ENCODE assay signal across 26 mouse cellular contexts in the genomic region with DNA sequence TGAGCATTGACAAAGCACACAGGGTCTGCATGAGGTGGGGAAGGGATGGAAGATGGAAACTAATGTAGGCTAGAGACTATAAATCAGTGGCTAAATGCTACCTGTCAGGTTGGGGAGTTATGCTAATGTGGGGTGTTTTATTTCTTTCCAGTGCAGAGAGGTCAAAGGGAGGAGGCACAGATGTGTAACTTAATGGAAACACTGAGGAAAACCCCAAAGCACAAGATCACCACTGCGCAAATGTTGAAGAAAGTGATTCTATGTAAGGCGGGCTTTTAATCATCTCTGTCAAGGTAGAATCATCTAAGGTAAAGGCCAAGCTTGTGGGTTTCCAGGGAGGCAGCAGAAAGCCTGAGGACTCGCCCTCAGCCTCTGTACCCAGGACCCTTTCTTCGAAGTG.
DNase-seq lines count a peak whose midpoint lies in the region; ATAC-seq and TF ChIP-seq lines count a peak whose summit lies in the region.
"Had no signal": no experiment of that assay in that cellular context is flagged by ENCODE, and none has a peak within 500 bp of the region (broad histone marks: within the 10 kb centered on the region; RNA-seq: fewer than 3 reads in every experiment).

No protein-coding gene starts in this region.

- no peak for DNase-seq in kidney, postnatal 14 days
- DNase-seq in CD4-positive helper T cell, adult 2 months (ENCODE audit: low read depth, low spot score): peak; percentile 82
- peak; percentile 31 for DNase-seq in CH12.LX (ENCODE audit: extremely low read depth)
- DNase-seq in mesoderm, embryonic 11.5 days (ENCODE audit: low read depth, low spot score): peak; percentile 49
- no peak for DNase-seq in left cerebral cortex, adult 18-20 months (ENCODE audit: low spot score in 2 of 2)
- DNase-seq: adrenal gland, postnatal 14 days; cerebellum, adult 11-12 months; cerebellum, adult 9-11 months; gastrocnemius, postnatal 14 days; heart, postnatal 36 days; kidney, adult 18-20 months; kidney, postnatal 25 days; thymus, adult 2 months; thymus, postnatal 36 days had no signal

- TF ChIP-seq POLR2A in CH12.LX (IDR thresholded peaks at IDR 0.05; ENCODE audit: low read depth, low read length): no peak

- TF ChIP-seq CTCF in CH12.LX (conservative IDR thresholded peaks at IDR 0.05 in 1 of 2, IDR thresholded peaks at IDR 0.05 in 1 of 2; ENCODE audit: low read depth in 2 of 2, low read length in 2 of 2): no peak

- no peaks in the 10 kb centered on the region for H3K27me3 ChIP-seq in kidney, embryonic 14.5 days (ENCODE audit: control insufficient read depth, insufficient read depth, low read length)
- H3K27me3 ChIP-seq in CH12.LX (replicated peaks): no peaks in the 10 kb centered on the region
- no peaks in the 10 kb centered on the region for H3K27me3 ChIP-seq in intestine, embryonic 15.5 days (replicated peaks)
- H3K27me3 ChIP-seq: forebrain, embryonic 13.5 days; hindbrain, embryonic 12.5 days; limb, embryonic 12.5 days; lung, embryonic 15.5 days; midbrain, embryonic 12.5 days had no signal

- in situ Hi-C loops in CH12.LX (cut with MboI; ENCODE audit: low pct_ligation_motif_present, low pct_unique_long_range_greater_than_20kb, low sequenced_read_pairs): no loop called here

- no peak overlapping the region for H3K27ac ChIP-seq in kidney, embryonic 14.5 days (ENCODE audit: low read depth, low read length)
- H3K27ac ChIP-seq in CH12.LX (ENCODE audit: insufficient read depth, low read depth): no peak overlapping the region
- no peak overlapping the region for H3K27ac ChIP-seq in intestine, embryonic 15.5 days
- H3K27ac ChIP-seq: forebrain, embryonic 13.5 days; hindbrain, embryonic 12.5 days; hindbrain, postnatal 0 days; left cerebral cortex, adult 2 months; limb, embryonic 12.5 days; lung, embryonic 15.5 days; midbrain, embryonic 12.5 days had no signal

- 0 out of 2 replicates have a peak, but pooled peaks cover 3% of the 10 kb centered on the region for H3K4me1 ChIP-seq in kidney, embryonic 14.5 days (ENCODE audit: control insufficient read depth, insufficient read depth, low read length)
- peaks cover 5 to 22% of the 10 kb centered on the region in 2 experiments; a peak in 3 of 4 replicates for H3K4me1 ChIP-seq in CH12.LX (ENCODE audit: control insufficient read depth in 1 of 2, insufficient read depth in 2 of 2)
- H3K4me1 ChIP-seq in intestine, embryonic 15.5 days (replicated peaks): no peaks in the 10 kb centered on the region
- H3K4me1 ChIP-seq: hindbrain, embryonic 12.5 days; midbrain, embryonic 12.5 days had no signal

- TF ChIP-seq EP300 in CH12.LX (IDR thresholded peaks at IDR 0.05; ENCODE audit: low read length): no peak; the same call in 1 of the 2 replicates

- H3K36me3 ChIP-seq in kidney, embryonic 14.5 days (ENCODE audit: control insufficient read depth, insufficient read depth, low read length): no peaks in the 10 kb centered on the region
- H3K36me3 ChIP-seq in CH12.LX (replicated peaks in 1 of 2; ENCODE audit: control insufficient read depth in 1 of 2, insufficient read depth in 1 of 2, low read length in 1 of 2): no peaks in the 10 kb centered on the region
- H3K36me3 ChIP-seq in intestine, embryonic 15.5 days: no peaks in the 10 kb centered on the region
- H3K36me3 ChIP-seq: G1E; hindbrain, embryonic 12.5 days; limb, embryonic 12.5 days; lung, embryonic 15.5 days; midbrain, embryonic 12.5 days had no signal

- H3K4me3 ChIP-seq in kidney, embryonic 14.5 days (ENCODE audit: low read length): no peak overlapping the region
- H3K4me3 ChIP-seq in CH12.LX (replicated peaks in 1 of 3; ENCODE audit: low read depth in 2 of 3, low read length in 2 of 3, poor library complexity in 1 of 3): no peak overlapping the region
- H3K4me3 ChIP-seq in intestine, embryonic 15.5 days (replicated peaks): no peak overlapping the region
- H3K4me3 ChIP-seq: forebrain, embryonic 13.5 days; hindbrain, embryonic 12.5 days; left cerebral cortex, adult 2 months; limb, embryonic 12.5 days; lung, embryonic 15.5 days; midbrain, embryonic 12.5 days had no signal

- dilution Hi-C loops in CH12.LX (cut with MboI; ENCODE audit: extremely low pct_ligation_motif_present, extremely low pct_unique_long_range_greater_than_20kb, low sequenced_read_pairs): no loop called here

- 31% methylated on average over 4 of the region's 4 CpGs for WGBS in kidney, embryonic 14.5 days
- WGBS in intestine, embryonic 15.5 days: 67% methylated on average over 4 of the region's 4 CpGs

- ATAC-seq in kidney, embryonic 14.5 days (ENCODE audit: low FRiP score, low TSS enrichment): 0 out of 2 replicates have a peak, but pooled peaks have one; percentile 56
- ATAC-seq in intestine, embryonic 15.5 days: no peak
- ATAC-seq: forebrain, embryonic 13.5 days; hindbrain, postnatal 0 days had no signal

- H3K4me2 ChIP-seq in kidney, embryonic 14.5 days (replicated peaks; ENCODE audit: low read depth, low read length): no peak overlapping the region
- H3K4me2 ChIP-seq in CH12.LX (ENCODE audit: insufficient read depth, low read depth, poor library complexity, severe bottlenecking): no peak overlapping the region
- no peak overlapping the region for H3K4me2 ChIP-seq in intestine, embryonic 15.5 days (replicated peaks)
- H3K4me2 ChIP-seq: forebrain, embryonic 13.5 days; heart, embryonic 11.5 days; hindbrain, embryonic 12.5 days; limb, embryonic 12.5 days; liver, embryonic 11.5 days; lung, embryonic 15.5 days; midbrain, embryonic 12.5 days had no signal

- no peak for TF ChIP-seq RAD21 in CH12.LX (IDR thresholded peaks at IDR 0.05; ENCODE audit: low read depth, low read length)

- no peak overlapping the region for H3K9ac ChIP-seq in kidney, embryonic 14.5 days (ENCODE audit: low read depth, low read length)
- H3K9ac ChIP-seq in CH12.LX (ENCODE audit: insufficient read depth, low read depth): no peak overlapping the region
- H3K9ac ChIP-seq in intestine, embryonic 15.5 days: no peak overlapping the region
- H3K9ac ChIP-seq: forebrain, embryonic 13.5 days; hindbrain, embryonic 12.5 days; limb, embryonic 12.5 days; lung, embryonic 15.5 days; midbrain, embryonic 12.5 days had no signal

- no peaks in the 10 kb centered on the region for H3K79me2 ChIP-seq in CH12.LX (replicated peaks; ENCODE audit: control insufficient read depth, extremely low read depth, insufficient read depth, poor library complexity, severe bottlenecking)

- no peaks in the 10 kb centered on the region for H3K9me3 ChIP-seq in kidney, embryonic 14.5 days (ENCODE audit: control insufficient read depth, low read length)
- H3K9me3 ChIP-seq in CH12.LX (replicated peaks; ENCODE audit: low read length): no peaks in the 10 kb centered on the region
- no peaks in the 10 kb centered on the region for H3K9me3 ChIP-seq in intestine, embryonic 15.5 days
- H3K9me3 ChIP-seq: forebrain, embryonic 13.5 days; G1E; hindbrain, embryonic 12.5 days; limb, embryonic 12.5 days; lung, embryonic 15.5 days; midbrain, embryonic 12.5 days had no signal

TF ChIP-seq in CH12.LX, 34 proteins besides CTCF, POLR2A, EP300 and RAD21:
- no peak for TF ChIP-seq POLR2AphosphoS2 (IDR thresholded peaks at IDR 0.05; ENCODE audit: low read depth, low read length)
- no peak for TF ChIP-seq SIN3A (IDR thresholded peaks at IDR 0.05; ENCODE audit: low read length)
- TF ChIP-seq HCFC1 (IDR thresholded peaks at IDR 0.05; ENCODE audit: low read depth, low read length): no peak
- no peak for TF ChIP-seq UBTF (IDR thresholded peaks at IDR 0.05; ENCODE audit: low read depth, low read length)
- no peak for TF ChIP-seq KAT2A (IDR thresholded peaks at IDR 0.05; ENCODE audit: insufficient replicate concordance, low read length)

Comparison
In these comparisons a context has a peak if more than half of its experiments do, and no peak if none do; other contexts are left out.
1. DNase-seq: peak in CD4-positive helper T cell, adult 2 months (single experiment), CH12.LX (single experiment) and mesoderm, embryonic 11.5 days (single experiment); none in kidney, postnatal 14 days (single experiment) and left cerebral cortex, adult 18-20 months (0 of 2).